Mouse (Mus musculus) bone marrow, adult 2 months (tissue): ENCODE results near the gene Irgc1.

Experiments used
- CTCF ChIP-seq: fragments of 200-500 bp; IDR thresholded peaks from 2 replicates; pipeline ENCODE4 v1.5.1; 2011; ENCODE audit warnings: low read length, control low read depth; ENCODE audit not compliant: control insufficient read depth, insufficient read depth
- POLR2A ChIP-seq: fragments of 200-500 bp; IDR thresholded peaks from 2 replicates; pipeline ENCODE4 v1.6.1; 2011; ENCODE audit warnings: low read depth, mild to moderate bottlenecking, control low read depth, low read length, borderline replicate concordance; ENCODE audit not compliant: control insufficient read depth

GRCm38 (mm10) chr7:24405649-24406048, 46.4 kb downstream of the Irgc1 start:
- no peak for TF ChIP-seq CTCF
- TF ChIP-seq POLR2A, result no peak
